Mouse (Mus musculus) megakaryocyte, embryonic 14.5 days (primary cell): ENCODE measurements around the gene Fignl1. TPM values are rescaled to one million over a fixed set of nuclear protein-coding genes. Genes with fewer than 3 reads are reported as not detected.

Source experiments
- H3K27me3 ChIP-seq: replicated peaks from 2 replicates; pipeline ENCODE3; 2012; ENCODE audit warnings: inconsistent platforms
- H3K36me3 ChIP-seq: replicated peaks from 2 replicates; pipeline ENCODE3; 2012; ENCODE audit warnings: low read length, inconsistent platforms, mixed read lengths
- H3K4me1 ChIP-seq: 2 replicates; pipeline ENCODE4 v1.6.1; 2012; ENCODE audit warnings: inconsistent platforms
- H3K4me3 ChIP-seq: replicated peaks from 2 replicates; pipeline ENCODE3; 2012; ENCODE audit warnings: moderate library complexity, mild to moderate bottlenecking, inconsistent platforms
- H3K9me3 ChIP-seq: 2 replicates; pipeline ENCODE4 v1.6.1; 2012; ENCODE audit warnings: inconsistent platforms
- FLI1 ChIP-seq: IDR thresholded peaks from 2 replicates; pipeline ENCODE4 v1.6.1; 2012; ENCODE audit warnings: low read length, inconsistent platforms, mixed read lengths
- GATA1 ChIP-seq: IDR thresholded peaks from 3 replicates; pipeline ENCODE4 v1.6.1; 2012; ENCODE audit warnings: mixed read lengths, low read length, inconsistent platforms, borderline replicate concordance
- polyA plus RNA-seq: library from polyadenylated mRNA; stranded (reverse); fragments of >175 nt; gene quantifications from 2 replicates; pipeline ENCODE4 v1.2.3, GENCODE M21; 2012; ENCODE audit warnings: low replicate concordance; ENCODE audit not compliant: insufficient read depth

The Fignl1 gene
- polyA plus RNA-seq, 1 experiment, result 0.17 TPM

GRCm38 (mm10) chr11:11798690-11799089 lies 10.1 kb downstream of the Fignl1 start:
- peaks cover 48% of the 10 kb centered on the region for H3K36me3 ChIP-seq
- peaks cover 18% of the 10 kb centered on the region; the same call in 1 of the 2 replicates for H3K4me1 ChIP-seq

GRCm38 (mm10) chr11:11794626-11795025 lies 14.1 kb downstream of the Fignl1 start:
- Histone ChIP-seq H3K4me3 (no peak overlapping the region), H3K36me3 (peaks cover 15% of the 10 kb centered on the region), H3K27me3 (no peaks in the 10 kb centered on the region), H3K4me1 (no peaks in the 10 kb centered on the region), H3K9me3 (no peaks in the 10 kb centered on the region)
- TF ChIP-seq GATA1 (no peak), FLI1 (no peak)

More at GRCm38 (mm10) chr11:11798690-11799089, 10.1 kb downstream of the Fignl1 start:
- TF ChIP-seq GATA1 (no peak), FLI1 (no peak)
- no peaks in the 10 kb centered on the region for H3K9me3 ChIP-seq
- H3K27me3 ChIP-seq, result no peaks in the 10 kb centered on the region
- H3K4me3 ChIP-seq, result no peak overlapping the region

- Histone ChIP-seq H3K36me3 (no peaks in the 10 kb centered on the region), H3K27me3 (peaks cover 4% of the 10 kb centered on the region), H3K9me3 (no peaks in the 10 kb centered on the region), H3K4me1 (peaks cover 21% of the 10 kb centered on the region), H3K4me3 (peak overlapping the region; percentile 86)
- TF ChIP-seq FLI1 (no peak), GATA1 (no peak)
Measured at GRCm38 (mm10) chr11:11788521-11788974, 20.2 kb downstream of the Fignl1 start.

- H3K27me3 ChIP-seq, result peaks cover 4% of the 10 kb centered on the region
- TF ChIP-seq FLI1, result no peak
- no peak for TF ChIP-seq GATA1
- H3K4me1 ChIP-seq, result peaks cover 21% of the 10 kb centered on the region
- no peak overlapping the region for H3K4me3 ChIP-seq
- H3K36me3 ChIP-seq, result no peaks in the 10 kb centered on the region
- no peaks in the 10 kb centered on the region for H3K9me3 ChIP-seq
Measured at GRCm38 (mm10) chr11:11785457-11785856, 23.3 kb downstream of the Fignl1 start.

- H3K36me3 ChIP-seq, result no peaks in the 10 kb centered on the region
- no peaks in the 10 kb centered on the region for H3K9me3 ChIP-seq
- H3K27me3 ChIP-seq, result peaks cover 4% of the 10 kb centered on the region
- TF ChIP-seq GATA1, result no peak
- TF ChIP-seq FLI1, result no peak
- H3K4me3 ChIP-seq, result no peak overlapping the region
- H3K4me1 ChIP-seq, result peaks cover 20% of the 10 kb centered on the region
Measured at GRCm38 (mm10) chr11:11781728-11782127, 27.0 kb downstream of the Fignl1 start.

GRCm38 (mm10) chr11:11778345-11778744 lies 30.4 kb downstream of the Fignl1 start:
- TF ChIP-seq FLI1 (no peak), GATA1 (no peak)
- Histone ChIP-seq H3K4me1 (peaks cover 10% of the 10 kb centered on the region), H3K36me3 (no peaks in the 10 kb centered on the region), H3K27me3 (no peaks in the 10 kb centered on the region), H3K4me3 (no peak overlapping the region), H3K9me3 (no peaks in the 10 kb centered on the region)

- TF ChIP-seq FLI1, result no peak
- TF ChIP-seq GATA1, result no peak
Measured at GRCm38 (mm10) chr11:11777796-11778195, 31.0 kb downstream of the Fignl1 start.

GRCm38 (mm10) chr11:11777246-11777645 lies 31.5 kb downstream of the Fignl1 start:
- Histone ChIP-seq H3K27me3 (no peaks in the 10 kb centered on the region), H3K4me1 (peaks cover 10% of the 10 kb centered on the region), H3K9me3 (no peaks in the 10 kb centered on the region), H3K4me3 (no peak overlapping the region), H3K36me3 (peaks cover 3% of the 10 kb centered on the region)
- no peak for TF ChIP-seq FLI1
- no peak for TF ChIP-seq GATA1

More at GRCm38 (mm10) chr11:11777796-11778195, 31.0 kb downstream of the Fignl1 start:
- H3K27me3 ChIP-seq, result no peaks in the 10 kb centered on the region
- no peaks in the 10 kb centered on the region for H3K9me3 ChIP-seq
- H3K4me3 ChIP-seq, result no peak overlapping the region
- peaks cover 3% of the 10 kb centered on the region for H3K36me3 ChIP-seq
- H3K4me1 ChIP-seq, result peaks cover 10% of the 10 kb centered on the region

- no peaks in the 10 kb centered on the region for H3K9me3 ChIP-seq
- no peaks in the 10 kb centered on the region for H3K27me3 ChIP-seq
- peaks cover 6% of the 10 kb centered on the region for H3K36me3 ChIP-seq
- H3K4me1 ChIP-seq, result peaks cover 10% of the 10 kb centered on the region
- TF ChIP-seq GATA1, result no peak
- no peak for TF ChIP-seq FLI1
- H3K4me3 ChIP-seq, result no peak overlapping the region
Measured at GRCm38 (mm10) chr11:11776822-11777174, 32.0 kb downstream of the Fignl1 start.

GRCm38 (mm10) chr11:11776071-11776821 lies 32.5 kb downstream of the Fignl1 start:
- no peak for TF ChIP-seq FLI1
- no peak for TF ChIP-seq GATA1
- H3K4me1 ChIP-seq, result peaks cover 10% of the 10 kb centered on the region
- no peak overlapping the region for H3K4me3 ChIP-seq
- peaks cover 7% of the 10 kb centered on the region for H3K36me3 ChIP-seq
- no peaks in the 10 kb centered on the region for H3K27me3 ChIP-seq
- H3K9me3 ChIP-seq, result no peaks in the 10 kb centered on the region

- Histone ChIP-seq H3K4me3 (no peak overlapping the region), H3K36me3 (peaks cover 17% of the 10 kb centered on the region), H3K4me1 (peaks cover 13% of the 10 kb centered on the region), H3K9me3 (no peaks in the 10 kb centered on the region), H3K27me3 (no peaks in the 10 kb centered on the region)
- no peak for TF ChIP-seq FLI1
- TF ChIP-seq GATA1, result no peak
Measured at GRCm38 (mm10) chr11:11774893-11775292, 33.9 kb downstream of the Fignl1 start.
